Mouse (Mus musculus): ENCODE results near the gene Psip1.

- TF ChIP-seq CTCF (IDR thresholded peaks at IDR 0.05; ENCODE audit: extremely low read depth, insufficient read length, insufficient replicate concordance, low read depth, low read length) (no peak), POLR2A (IDR thresholded peaks at IDR 0.05; ENCODE audit: low read depth, low read length) (no peak)
Observed at GRCm38 (mm10) chr4:83525690-83526055, 39.4 kb upstream of the Psip1 start.

Data from small intestine, adult 2 months (tissue).